Mouse (Mus musculus): Measurements from ENCODE around the gene Abi3. TPM values are rescaled to one million over a fixed set of nuclear protein-coding genes. Genes with fewer than 3 reads are reported as not detected.

Abi3 gene
- polyA plus RNA-seq, 2 experiments = 2.3 to 4.9 TPM

- H3K27me3 ChIP-seq (ENCODE audit: control insufficient read depth, insufficient read depth, low read length) = peaks cover 56% of the 10 kb centered on the region
- H3K4me2 ChIP-seq (ENCODE audit: low read depth) = no peak overlapping the region
- H3K4me1 ChIP-seq (replicated peaks; ENCODE audit: control insufficient read depth in 2 of 2, insufficient read depth in 2 of 2, low read length in 1 of 2) = peaks cover 19 to 42% of the 10 kb centered on the region in 2 experiments
- no peak overlapping the region for H3K9ac ChIP-seq (replicated peaks)
- 53% methylated on average over 8 of the region's 8 CpGs for WGBS (ENCODE audit: insufficient replicate concordance)
- H3K9me3 ChIP-seq (ENCODE audit: control insufficient read depth, low read length) = no peaks in the 10 kb centered on the region
- TF ChIP-seq EP300 (IDR thresholded peaks at IDR 0.05; ENCODE audit: low read depth) = no peak
- no peak for TF ChIP-seq CTCF (IDR thresholded peaks at IDR 0.05; ENCODE audit: low read depth)
- DNase-seq (ENCODE audit: low read depth in 3 of 3, low spot score in 3 of 3) = no peak
- H3K36me3 ChIP-seq (replicated peaks; ENCODE audit: control insufficient read depth, insufficient read depth, low read depth) = no peaks in the 10 kb centered on the region
- no peak for ATAC-seq (ENCODE audit: insufficient read depth)
- H3K27ac ChIP-seq = no peak overlapping the region
- no peak overlapping the region for H3K4me3 ChIP-seq (ENCODE audit: insufficient read depth in 1 of 2, low read depth in 2 of 2, low read length in 2 of 2)
These were observed 9.2 kb downstream of the Abi3 start for GRCm38 (mm10) chr11:95833006-95833570.

GRCm38 (mm10) chr11:95832129-95833005 lies 9.9 kb downstream of the Abi3 start:
- H3K4me1 ChIP-seq (replicated peaks; ENCODE audit: control insufficient read depth in 2 of 2, insufficient read depth in 2 of 2, low read length in 1 of 2) = peaks cover 20 to 44% of the 10 kb centered on the region in 2 experiments
- no peak overlapping the region for H3K4me3 ChIP-seq (ENCODE audit: insufficient read depth in 1 of 2, low read depth in 2 of 2, low read length in 2 of 2)
- TF ChIP-seq CTCF (IDR thresholded peaks at IDR 0.05; ENCODE audit: low read depth) = no peak
- no peak for TF ChIP-seq EP300 (IDR thresholded peaks at IDR 0.05; ENCODE audit: low read depth)
- H3K27me3 ChIP-seq (ENCODE audit: control insufficient read depth, insufficient read depth, low read length) = peaks cover 57% of the 10 kb centered on the region
- no peak for ATAC-seq (ENCODE audit: insufficient read depth)
- no peak overlapping the region for H3K9ac ChIP-seq (replicated peaks)
- H3K36me3 ChIP-seq (replicated peaks; ENCODE audit: control insufficient read depth, insufficient read depth, low read depth) = no peaks in the 10 kb centered on the region
- no peak overlapping the region for H3K27ac ChIP-seq
- no peak overlapping the region for H3K4me2 ChIP-seq (ENCODE audit: low read depth)
- no peaks in the 10 kb centered on the region for H3K9me3 ChIP-seq (ENCODE audit: control insufficient read depth, low read length)
- WGBS (ENCODE audit: insufficient replicate concordance) = 65% methylated on average over 18 of the region's 18 CpGs
- no peak for DNase-seq (ENCODE audit: low read depth in 3 of 3, low spot score in 3 of 3)

- TF ChIP-seq CTCF (IDR thresholded peaks at IDR 0.05; ENCODE audit: low read depth) = no peak; the same call in 1 of the 2 replicates
- no peak for TF ChIP-seq EP300 (IDR thresholded peaks at IDR 0.05; ENCODE audit: low read depth)
- Histone ChIP-seq H3K27me3 (ENCODE audit: control insufficient read depth, insufficient read depth, low read length) (peaks cover 57% of the 10 kb centered on the region), H3K27ac (no peak overlapping the region), H3K4me2 (ENCODE audit: low read depth) (peak overlapping the region; percentile 43), H3K9ac (replicated peaks) (no peak overlapping the region), H3K9me3 (ENCODE audit: control insufficient read depth, low read length) (no peaks in the 10 kb centered on the region), H3K4me3 (ENCODE audit: insufficient read depth in 1 of 2, low read depth in 2 of 2, low read length in 2 of 2) (peak overlapping the region in 1 of 2 experiments; percentile 31; a peak in 2 of 4 replicates), H3K4me1 (replicated peaks; ENCODE audit: control insufficient read depth in 2 of 2, insufficient read depth in 2 of 2, low read length in 1 of 2) (peaks cover 27 to 51% of the 10 kb centered on the region in 2 experiments), H3K36me3 (replicated peaks; ENCODE audit: control insufficient read depth, insufficient read depth, low read depth) (no peaks in the 10 kb centered on the region)
- no peak for DNase-seq (ENCODE audit: low read depth in 3 of 3, low spot score in 3 of 3)
- 10% methylated on average over 15 of the region's 15 CpGs for WGBS (ENCODE audit: insufficient replicate concordance)
- ATAC-seq (ENCODE audit: insufficient read depth) = no peak
These were observed 10.6 kb downstream of the Abi3 start for GRCm38 (mm10) chr11:95831641-95832040.

- H3K27me3 ChIP-seq (ENCODE audit: control insufficient read depth, insufficient read depth, low read length) = peaks cover 57% of the 10 kb centered on the region
- 8% methylated on average over 10 of the region's 10 CpGs for WGBS (ENCODE audit: insufficient replicate concordance)
- H3K4me1 ChIP-seq (replicated peaks; ENCODE audit: control insufficient read depth in 2 of 2, insufficient read depth in 2 of 2, low read length in 1 of 2) = peaks cover 30 to 55% of the 10 kb centered on the region in 2 experiments
These were observed 11.0 kb downstream of the Abi3 start for GRCm38 (mm10) chr11:95831276-95831619.

More at GRCm38 (mm10) chr11:95831276-95831619, 11.0 kb downstream of the Abi3 start:
- DNase-seq (ENCODE audit: low read depth in 3 of 3, low spot score in 3 of 3) (no peak), ATAC-seq (ENCODE audit: insufficient read depth) (no peak)
- H3K9ac ChIP-seq (replicated peaks) = no peak overlapping the region
- peak overlapping the region; percentile 1 to 31; a peak in 2 of 4 replicates for H3K4me3 ChIP-seq (ENCODE audit: insufficient read depth in 1 of 2, low read depth in 2 of 2, low read length in 2 of 2)
- no peaks in the 10 kb centered on the region for H3K36me3 ChIP-seq (replicated peaks; ENCODE audit: control insufficient read depth, insufficient read depth, low read depth)
- H3K9me3 ChIP-seq (ENCODE audit: control insufficient read depth, low read length) = no peaks in the 10 kb centered on the region
- H3K27ac ChIP-seq = no peak overlapping the region
- TF ChIP-seq CTCF (IDR thresholded peaks at IDR 0.05; ENCODE audit: low read depth) = 0 out of 2 replicates have a peak, but pooled peaks have one; percentile 2
- no peak for TF ChIP-seq EP300 (IDR thresholded peaks at IDR 0.05; ENCODE audit: low read depth)
- peak overlapping the region; percentile 43 for H3K4me2 ChIP-seq (ENCODE audit: low read depth)

Measured in liver, embryonic 14.5 days (tissue).